Mouse (Mus musculus) small intestine, adult 10 weeks (tissue): ENCODE results near the gene Gpd1l. TPM values are rescaled to one million over a fixed set of nuclear protein-coding genes. Genes with fewer than 3 reads are reported as not detected.

Experiments used
- polyA plus RNA-seq: library from polyadenylated mRNA; stranded (reverse); fragments of 350-450 nt; fragmentation: Illumina TruSeq; extraction: RNeasy Lipid Tissue Mini Kit (QIAGEN cat#74804); gene quantifications from one replicate; pipeline ENCODE4 v1.2.3, GENCODE M21; 2014; ENCODE audit warnings: low replicate concordance

Gene Gpd1l
- polyA plus RNA-seq: 51.3 TPM

GRCm38 (mm10) chr9:114933723-114934171 is at the start of gene Gpd1l:
Gene Gpd1l, minus strand, starts transcription at chr9:114933987.

GRCm38 (mm10) chr9:114982689-114983360 is 49.0 kb upstream of the Gpd1l start, which contains the start of gene Rps27rt:
Gene Rps27rt, minus strand, starts transcription at chr9:114982739.

GRCm38 (mm10) chr9:114978281-114979111 is 44.7 kb upstream of the Gpd1l start, which contains the start of gene Osbpl10:
Gene Osbpl10, plus strand, starts transcription at chr9:114978569.

Other genes with a start within 250 kb of the Gpd1l start
- 54.3 TPM for gene Dync1li1, start 245.2 kb downstream of the Gpd1l start, polyA plus RNA-seq
- 155 TPM for gene Cmtm6, start 202.9 kb downstream of the Gpd1l start, polyA plus RNA-seq
- gene Cmtm7, start 152.1 kb downstream of the Gpd1l start, polyA plus RNA-seq: 0.71 TPM
- 5.2 TPM for gene Cmtm8, start 89.8 kb downstream of the Gpd1l start, polyA plus RNA-seq
- 0.78 TPM for gene Osbpl10, start 44.6 kb upstream of the Gpd1l start, polyA plus RNA-seq
- 42.0 TPM for gene Rps27rt, start 48.8 kb upstream of the Gpd1l start, polyA plus RNA-seq